Mouse (Mus musculus) CD4-positive naive resting alpha-beta T cell, adult 76 days (primary cell): ENCODE results near the gene Fam163a. TPM values are rescaled to one million over a fixed set of nuclear protein-coding genes. Genes with fewer than 3 reads are reported as not detected.

Experiments used
- total RNA-seq: library from RNA; stranded (reverse); gene quantifications from one replicate; pipeline ENCODE4 v1.2.4, GENCODE M21; 2023

Gene Fam163a
- total RNA-seq = not detected

GRCm38 (mm10) chr1:156204656-156205131 lies at the start of gene Fam163a:
Fam163a (minus strand) TSS chr1:156205026.

GRCm38 (mm10) chr1:156035930-156036737 lies 168.7 kb downstream of the Fam163a start, which contains the start of gene Tor1aip1:
Tor1aip1 (minus strand) TSS chr1:156036480.

GRCm38 (mm10) chr1:156035269-156035929 lies 169.4 kb downstream of the Fam163a start, which contains the start of gene Tor1aip2:
Tor1aip2 (plus strand) TSS chr1:156035403.

Other genes starting within 250 kb of the Fam163a start
- gene Cep350, start 231.8 kb downstream of the Fam163a start, total RNA-seq = 85.3 TPM
- 104 TPM for gene Tor1aip2, start 169.6 kb downstream of the Fam163a start, total RNA-seq
- 117 TPM for gene Tor1aip1, start 168.5 kb downstream of the Fam163a start, total RNA-seq
- gene Tdrd5, start 98.6 kb upstream of the Fam163a start, total RNA-seq = not detected
- not detected for gene Nphs2, start 105.7 kb upstream of the Fam163a start, total RNA-seq
- gene Gm2000, start 161.0 kb upstream of the Fam163a start, total RNA-seq = 1,431 TPM
- gene Axdnd1, start 216.1 kb upstream of the Fam163a start, total RNA-seq = not detected